Mouse (Mus musculus) neutrophil, adult 83 days (primary cell): Measurements from ENCODE around the gene Mxi1. TPM values are rescaled to one million over a fixed set of nuclear protein-coding genes. Genes with fewer than 3 reads are reported as not detected.

Source experiments
- total RNA-seq, 2 experiments: library from RNA; stranded (reverse); gene quantifications; one replicate each; pipeline ENCODE4 v1.2.4; 2023

Mxi1 gene
- 10 to 100 TPM; 89.6 to 93.8 TPM for total RNA-seq

GRCm38 (mm10) chr19:53310348-53310747, at the start of gene Mxi1:
Gene Mxi1, plus strand, starts transcription at chr19:53310518.

DNA sequence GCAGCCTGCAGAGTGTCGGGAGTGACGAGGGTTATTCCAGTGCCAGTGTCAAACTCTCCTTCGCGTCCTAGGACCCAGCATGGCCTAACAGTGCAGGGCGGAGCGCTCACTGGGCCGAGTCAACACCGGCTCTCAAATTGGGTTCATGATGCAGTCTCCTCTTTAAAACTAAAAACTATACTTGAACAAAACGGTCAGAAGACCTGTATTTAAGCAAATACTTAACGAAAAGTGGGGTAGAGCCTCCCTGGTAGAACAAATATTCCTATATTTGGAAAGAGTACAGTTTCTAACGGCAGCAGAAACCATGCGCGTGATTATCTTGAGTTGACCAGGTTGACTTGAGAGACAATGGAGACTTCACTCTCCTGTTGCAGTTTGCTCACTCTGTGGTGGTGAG, 61.3 kb downstream of the Mxi1 start, which contains the start of gene Gm10197:
Gene Gm10197 (minus strand): TSS at position 101 of the 400 bp plus-strand sequence.

GRCm38 (mm10) chr19:53390495-53391007, 80.2 kb downstream of the Mxi1 start, which contains the start of gene Smndc1:
Gene Smndc1, minus strand, starts transcription at chr19:53390578.

Other genes with a start within 250 kb of the Mxi1 start
- gene Add3, start 170.1 kb upstream of the Mxi1 start, total RNA-seq: 100 to 1,000 TPM; 200 to 231 TPM
- gene Gm10197, start 61.2 kb downstream of the Mxi1 start, total RNA-seq: not detected
- 10 to 100 TPM; 63.7 to 73.7 TPM for gene Smndc1, start 80.1 kb downstream of the Mxi1 start, total RNA-seq
- 10 to 100 TPM; 31.0 to 38.5 TPM for gene Dusp5, start 218.6 kb downstream of the Mxi1 start, total RNA-seq